Mouse (Mus musculus): ENCODE results near the gene Gm21319.
"Not testable (repeated sequence)": the region's sequence is repeated elsewhere in the genome, so short reads cannot be mapped to it uniquely, and the experiment has no call there.

Gm21319 gene

DNA sequence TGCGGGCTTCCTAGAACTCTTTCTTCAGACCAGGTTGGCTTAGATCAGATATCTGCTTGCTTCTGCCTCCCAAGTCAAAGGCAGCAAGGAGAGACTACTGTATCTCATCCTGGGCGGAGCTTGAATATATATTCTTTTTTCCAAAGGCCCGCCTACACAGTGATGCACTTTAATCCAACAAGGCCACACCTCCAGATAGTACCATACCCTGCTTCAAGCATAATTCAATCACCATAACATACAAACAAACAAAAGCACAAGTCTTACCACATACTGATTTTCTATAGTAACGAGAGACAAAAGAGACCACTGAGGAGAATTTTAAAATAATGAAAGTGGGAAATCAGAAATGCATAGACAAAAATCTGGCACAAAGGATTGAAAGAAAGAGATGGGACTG, at the start of gene Gm21319:
TSS of gene Gm21319 (minus strand) at position 101 of the 400 bp plus-strand sequence.
- DNase-seq (ENCODE audit: low spot score in 2 of 2): not testable (repeated sequence)

DNA sequence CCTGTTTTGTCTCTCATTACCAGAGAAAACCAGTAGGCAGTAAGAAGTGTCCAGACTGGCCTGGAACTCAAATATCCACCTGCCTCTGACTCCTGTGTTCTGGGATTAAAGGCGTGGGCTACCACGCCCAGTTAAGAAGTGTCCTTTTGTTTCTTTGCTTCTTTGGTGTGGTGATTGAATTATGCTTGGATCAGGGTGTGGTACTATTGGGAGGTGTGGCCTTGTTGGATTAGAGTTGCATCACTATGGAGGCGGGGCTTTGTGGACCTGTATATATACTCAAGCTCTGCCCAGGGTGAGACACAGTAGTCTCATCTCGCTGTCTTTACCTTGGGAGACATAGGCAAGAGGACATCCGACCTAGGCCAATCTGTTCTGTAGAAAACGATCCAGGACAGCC, 40.7 kb upstream of the Gm21319 start, which contains the start of gene BB287469:
TSS of gene BB287469 (plus strand) at position 301 of the 400 bp plus-strand sequence.
- DNase-seq (ENCODE audit: low spot score in 2 of 2): not testable (repeated sequence)

DNA sequence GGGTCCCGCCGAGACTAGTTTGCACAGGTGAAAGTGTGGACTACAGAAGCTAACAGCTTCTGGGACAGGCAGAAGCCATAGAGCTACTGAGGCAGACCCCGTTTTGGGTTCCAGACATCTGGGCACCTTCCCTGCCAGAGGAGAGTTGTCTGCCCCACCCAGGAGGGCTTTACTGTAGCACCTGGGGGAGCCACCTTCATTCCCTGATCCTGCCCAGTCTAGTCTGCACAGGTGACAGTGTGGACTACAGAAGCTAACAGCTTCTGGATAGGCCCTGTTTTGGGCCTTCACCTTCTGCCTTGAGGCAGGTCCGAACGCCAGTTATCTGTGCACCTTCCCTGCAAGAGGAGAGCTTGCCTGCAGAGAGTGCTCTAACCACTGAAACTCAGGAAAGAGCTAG, 22.4 kb upstream of the Gm21319 start:
- not testable (repeated sequence) for DNase-seq (ENCODE audit: low spot score in 2 of 2)

DNA sequence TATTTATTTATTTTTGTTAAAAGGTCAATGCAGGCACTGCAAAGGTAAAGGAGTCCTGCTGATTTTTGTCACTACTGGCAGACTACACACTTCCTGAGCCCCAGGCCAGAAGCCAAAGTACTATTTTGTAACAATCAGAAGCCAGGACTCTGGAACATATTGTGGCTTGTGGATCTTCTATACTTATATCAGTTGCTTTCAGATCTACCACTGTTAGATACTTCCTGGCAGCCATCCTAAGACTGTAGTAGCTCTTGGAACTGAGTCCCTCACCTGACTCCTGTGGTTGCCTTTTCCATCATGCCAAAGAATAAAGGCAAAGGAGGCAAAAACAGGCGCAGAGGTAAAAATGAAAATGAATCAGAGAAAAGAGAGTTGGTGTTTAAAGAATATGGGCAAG, 19.7 kb upstream of the Gm21319 start, which contains the start of gene Gm21936:
TSS of gene Gm21936 (plus strand) at position 301 of the 400 bp plus-strand sequence.
- DNase-seq (ENCODE audit: low spot score in 2 of 2): not testable (repeated sequence)
